Mouse (Mus musculus): ENCODE data around the gene Dstn. TPM values are rescaled to one million over a fixed set of nuclear protein-coding genes. Genes with fewer than 3 reads are reported as not detected.

Dstn gene
- total and polyA plus RNA-seq, 2 experiments from 2014 or later, result 627 to 913 TPM

- H3K4me2 ChIP-seq (ENCODE audit: low read depth, low read length), result no peak overlapping the region
Observed at GRCm38 (mm10) chr2:143879311-143879710, 35.8 kb upstream of the Dstn start.

GRCm38 (mm10) chr2:143882002-143882401 lies 33.1 kb upstream of the Dstn start:
- H3K4me2 ChIP-seq (ENCODE audit: low read depth, low read length), result no peak overlapping the region
- ATAC-seq (ENCODE audit: insufficient read depth, low read depth) (no peak), DNase-seq (ENCODE audit: low spot score) (no peak)
- H3K27ac ChIP-seq (ENCODE audit: low read depth), result no peak overlapping the region
- TF ChIP-seq EP300 (IDR thresholded peaks at IDR 0.05; ENCODE audit: low read depth) (no peak), CTCF (IDR thresholded peaks at IDR 0.05; ENCODE audit: low read depth) (no peak)
- no peaks in the 10 kb centered on the region for H3K27me3 ChIP-seq (ENCODE audit: control insufficient read depth, insufficient read depth, low read length)
- peaks cover 3% of the 10 kb centered on the region; the same call in 1 of the 2 replicates for H3K4me1 ChIP-seq (ENCODE audit: control insufficient read depth, insufficient read depth)
- no peak overlapping the region for H3K9ac ChIP-seq (replicated peaks; ENCODE audit: low read depth, low read length)
- no peaks in the 10 kb centered on the region for H3K9me3 ChIP-seq (replicated peaks; ENCODE audit: control insufficient read depth, low read length)
- H3K4me3 ChIP-seq (ENCODE audit: low read depth, low read length), result no peak overlapping the region
- no peaks in the 10 kb centered on the region for H3K36me3 ChIP-seq (replicated peaks; ENCODE audit: control insufficient read depth, insufficient read depth, low read length)
- WGBS, result 88% methylated on average over 4 of the region's 4 CpGs

More at GRCm38 (mm10) chr2:143879311-143879710, 35.8 kb upstream of the Dstn start:
- no peaks in the 10 kb centered on the region for H3K36me3 ChIP-seq (replicated peaks; ENCODE audit: control insufficient read depth, insufficient read depth, low read length)
- H3K9me3 ChIP-seq (replicated peaks; ENCODE audit: control insufficient read depth, low read length), result no peaks in the 10 kb centered on the region
- no peak for TF ChIP-seq EP300 (IDR thresholded peaks at IDR 0.05; ENCODE audit: low read depth)
- TF ChIP-seq CTCF (IDR thresholded peaks at IDR 0.05; ENCODE audit: low read depth), result no peak
- H3K27ac ChIP-seq (ENCODE audit: low read depth), result no peak overlapping the region
- DNase-seq (ENCODE audit: low spot score) (no peak), ATAC-seq (ENCODE audit: insufficient read depth, low read depth) (no peak)
- no peak overlapping the region for H3K9ac ChIP-seq (replicated peaks; ENCODE audit: low read depth, low read length)
- 86% methylated on average over 6 of the region's 6 CpGs for WGBS
- no peaks in the 10 kb centered on the region for H3K27me3 ChIP-seq (ENCODE audit: control insufficient read depth, insufficient read depth, low read length)
- peaks cover 8% of the 10 kb centered on the region; the same call in 1 of the 2 replicates for H3K4me1 ChIP-seq (ENCODE audit: control insufficient read depth, insufficient read depth)
- H3K4me3 ChIP-seq (ENCODE audit: low read depth, low read length), result no peak overlapping the region

GRCm38 (mm10) chr2:143882606-143883288 lies 32.4 kb upstream of the Dstn start:
- Histone ChIP-seq H3K27ac (ENCODE audit: low read depth) (no peak overlapping the region), H3K4me1 (ENCODE audit: control insufficient read depth, insufficient read depth) (no peaks in the 10 kb centered on the region), H3K4me3 (ENCODE audit: low read depth, low read length) (no peak overlapping the region), H3K4me2 (ENCODE audit: low read depth, low read length) (no peak overlapping the region), H3K36me3 (replicated peaks; ENCODE audit: control insufficient read depth, insufficient read depth, low read length) (no peaks in the 10 kb centered on the region), H3K27me3 (ENCODE audit: control insufficient read depth, insufficient read depth, low read length) (no peaks in the 10 kb centered on the region), H3K9me3 (replicated peaks; ENCODE audit: control insufficient read depth, low read length) (no peaks in the 10 kb centered on the region), H3K9ac (replicated peaks; ENCODE audit: low read depth, low read length) (no peak overlapping the region)
- TF ChIP-seq CTCF (IDR thresholded peaks at IDR 0.05; ENCODE audit: low read depth), result no peak
- no peak for TF ChIP-seq EP300 (IDR thresholded peaks at IDR 0.05; ENCODE audit: low read depth)
- no peak for ATAC-seq (ENCODE audit: insufficient read depth, low read depth)
- DNase-seq (ENCODE audit: low spot score), result no peak
- 52% methylated on average over 10 of the region's 10 CpGs for WGBS

GRCm38 (mm10) chr2:143889131-143889859 lies 25.8 kb upstream of the Dstn start:
- 79% methylated on average over 15 of the region's 15 CpGs for WGBS
- Histone ChIP-seq H3K27ac (ENCODE audit: low read depth) (no peak overlapping the region), H3K4me1 (ENCODE audit: control insufficient read depth, insufficient read depth) (no peaks in the 10 kb centered on the region), H3K4me2 (ENCODE audit: low read depth, low read length) (no peak overlapping the region), H3K9ac (replicated peaks; ENCODE audit: low read depth, low read length) (no peak overlapping the region), H3K9me3 (replicated peaks; ENCODE audit: control insufficient read depth, low read length) (no peaks in the 10 kb centered on the region), H3K4me3 (ENCODE audit: low read depth, low read length) (no peak overlapping the region), H3K27me3 (ENCODE audit: control insufficient read depth, insufficient read depth, low read length) (no peaks in the 10 kb centered on the region), H3K36me3 (replicated peaks; ENCODE audit: control insufficient read depth, insufficient read depth, low read length) (no peaks in the 10 kb centered on the region)
- DNase-seq (ENCODE audit: low spot score), result no peak
- ATAC-seq (ENCODE audit: insufficient read depth, low read depth), result no peak
- TF ChIP-seq CTCF (IDR thresholded peaks at IDR 0.05; ENCODE audit: low read depth) (no peak), EP300 (IDR thresholded peaks at IDR 0.05; ENCODE audit: low read depth) (no peak)

- Histone ChIP-seq H3K27me3 (ENCODE audit: control insufficient read depth, insufficient read depth, low read length) (no peaks in the 10 kb centered on the region), H3K27ac (ENCODE audit: low read depth) (no peak overlapping the region), H3K4me2 (ENCODE audit: low read depth, low read length) (no peak overlapping the region), H3K36me3 (replicated peaks; ENCODE audit: control insufficient read depth, insufficient read depth, low read length) (no peaks in the 10 kb centered on the region), H3K4me3 (ENCODE audit: low read depth, low read length) (no peak overlapping the region), H3K4me1 (ENCODE audit: control insufficient read depth, insufficient read depth) (no peaks in the 10 kb centered on the region), H3K9ac (replicated peaks; ENCODE audit: low read depth, low read length) (no peak overlapping the region), H3K9me3 (replicated peaks; ENCODE audit: control insufficient read depth, low read length) (no peaks in the 10 kb centered on the region)
- no peak for TF ChIP-seq EP300 (IDR thresholded peaks at IDR 0.05; ENCODE audit: low read depth)
- no peak for TF ChIP-seq CTCF (IDR thresholded peaks at IDR 0.05; ENCODE audit: low read depth)
- no peak for DNase-seq (ENCODE audit: low spot score)
- WGBS, result 72% methylated on average over 12 of the region's 12 CpGs
- ATAC-seq (ENCODE audit: insufficient read depth, low read depth), result no peak
Observed at GRCm38 (mm10) chr2:143889860-143890433, 25.2 kb upstream of the Dstn start.
